Mouse (Mus musculus): ENCODE measurements around the gene Eps8. TPM values are rescaled to one million over a fixed set of nuclear protein-coding genes. Genes with fewer than 3 reads are reported as not detected.

Gene Eps8
- total and polyA plus RNA-seq, 2 experiments from 2014 or later = 27.2 to 29.9 TPM

DNA sequence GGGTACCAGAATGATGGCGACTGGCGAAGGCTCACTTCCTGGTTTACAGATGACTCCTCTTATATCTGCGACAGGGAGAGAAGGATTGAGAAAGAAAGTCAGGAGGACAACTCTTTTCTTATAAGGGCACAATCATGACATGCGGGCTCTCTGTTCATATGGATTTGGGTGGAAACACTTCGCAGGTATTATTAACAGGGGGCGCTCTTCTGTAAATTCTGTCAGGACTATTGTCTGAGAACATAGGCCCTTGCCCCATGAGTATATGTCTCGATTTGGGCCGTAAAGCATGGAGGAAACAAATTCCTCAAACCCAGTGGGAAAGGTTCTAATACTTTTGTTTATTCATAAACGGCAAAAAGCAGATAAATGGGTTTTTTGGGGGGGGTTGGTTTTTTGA, 16.1 kb upstream of the Eps8 start:
- no peaks in the 10 kb centered on the region for H3K9me3 ChIP-seq (ENCODE audit: low read length)

DNA sequence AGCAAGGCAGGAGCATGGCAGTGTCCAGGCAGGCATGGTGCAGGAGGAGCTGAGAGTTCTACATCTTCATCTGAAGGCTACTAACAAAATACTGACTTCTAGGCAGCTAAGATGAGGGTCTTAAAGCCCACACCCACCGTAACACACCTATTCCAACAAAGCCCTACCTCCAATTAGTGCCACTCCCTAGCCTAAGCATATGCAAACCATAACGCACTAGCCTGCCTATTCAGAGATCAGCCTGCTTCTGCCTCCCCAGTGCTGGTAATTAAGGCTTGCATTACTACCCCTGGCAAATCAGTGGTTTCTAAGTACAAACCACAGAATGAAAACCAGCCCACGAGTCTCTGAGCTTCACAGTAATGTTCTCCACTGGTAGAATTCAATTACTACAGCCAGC, 15.2 kb upstream of the Eps8 start:
- TF ChIP-seq CTCF (IDR thresholded peaks at IDR 0.05) = no peak
- Histone ChIP-seq H3K27me3 (ENCODE audit: insufficient read depth, low read length) (no peaks in the 10 kb centered on the region), H3K9ac (replicated peaks; ENCODE audit: low read length, poor library complexity, severe bottlenecking) (no peak overlapping the region), H3K4me2 (ENCODE audit: low read depth, low read length, poor library complexity, severe bottlenecking) (no peak overlapping the region), H3K4me1 (ENCODE audit: insufficient read depth, low read length) (no peaks in the 10 kb centered on the region), H3K4me3 (ENCODE audit: low read depth, low read length) (no peak overlapping the region), H3K27ac (ENCODE audit: low read depth, low read length) (no peak overlapping the region), H3K36me3 (ENCODE audit: insufficient read depth, low read length) (no peaks in the 10 kb centered on the region), H3K9me3 (ENCODE audit: low read length) (no peaks in the 10 kb centered on the region)
- WGBS = 84% methylated on average over 3 of the region's 3 CpGs
- no peak for ATAC-seq (ENCODE audit: low FRiP score)
- no peak for DNase-seq (ENCODE audit: low spot score)

More for the DNA sequence above, 16.1 kb upstream of the Eps8 start:
- DNase-seq (ENCODE audit: low spot score) (no peak), ATAC-seq (ENCODE audit: low FRiP score) (no peak)
- Histone ChIP-seq H3K4me2 (ENCODE audit: low read depth, low read length, poor library complexity, severe bottlenecking) (no peak overlapping the region), H3K27me3 (ENCODE audit: insufficient read depth, low read length) (no peaks in the 10 kb centered on the region), H3K27ac (ENCODE audit: low read depth, low read length) (no peak overlapping the region), H3K4me3 (ENCODE audit: low read depth, low read length) (no peak overlapping the region), H3K9ac (replicated peaks; ENCODE audit: low read length, poor library complexity, severe bottlenecking) (no peak overlapping the region), H3K36me3 (ENCODE audit: insufficient read depth, low read length) (no peaks in the 10 kb centered on the region), H3K4me1 (ENCODE audit: insufficient read depth, low read length) (no peaks in the 10 kb centered on the region)
- TF ChIP-seq CTCF (IDR thresholded peaks at IDR 0.05) = no peak
- WGBS = 94% methylated on average over 9 of the region's 9 CpGs

DNA sequence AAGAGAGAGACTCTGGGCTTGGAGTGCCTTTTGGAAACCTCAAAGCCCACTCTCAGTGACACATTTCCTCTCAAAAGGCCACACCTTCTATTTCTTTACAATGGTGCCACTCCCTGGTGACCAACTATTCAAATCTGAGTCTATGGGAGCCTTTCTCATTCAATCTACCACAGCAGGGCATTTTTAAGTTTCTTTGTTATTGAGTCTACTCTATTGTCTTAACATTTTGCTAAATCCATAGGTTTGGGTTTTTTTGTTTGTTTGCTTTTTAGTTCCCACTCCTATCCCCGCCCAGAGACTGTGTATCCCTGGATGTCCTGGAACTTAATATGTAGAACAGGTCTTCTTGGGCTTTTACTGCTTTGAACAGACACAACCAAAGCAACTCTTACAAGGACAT, 14.8 kb upstream of the Eps8 start:
- no peaks in the 10 kb centered on the region for H3K27me3 ChIP-seq (ENCODE audit: insufficient read depth, low read length)
- H3K9ac ChIP-seq (replicated peaks; ENCODE audit: low read length, poor library complexity, severe bottlenecking) = no peak overlapping the region
- H3K36me3 ChIP-seq (ENCODE audit: insufficient read depth, low read length) = no peaks in the 10 kb centered on the region
- no peaks in the 10 kb centered on the region for H3K4me1 ChIP-seq (ENCODE audit: insufficient read depth, low read length)
- DNase-seq (ENCODE audit: low spot score) (no peak), ATAC-seq (ENCODE audit: low FRiP score) (no peak)
- WGBS = 92% methylated on average over 1 of the region's 1 CpGs
- H3K27ac ChIP-seq (ENCODE audit: low read depth, low read length) = no peak overlapping the region
- no peaks in the 10 kb centered on the region for H3K9me3 ChIP-seq (ENCODE audit: low read length)
- no peak overlapping the region for H3K4me3 ChIP-seq (ENCODE audit: low read depth, low read length)
- no peak overlapping the region for H3K4me2 ChIP-seq (ENCODE audit: low read depth, low read length, poor library complexity, severe bottlenecking)
- no peak for TF ChIP-seq CTCF (IDR thresholded peaks at IDR 0.05)

DNA sequence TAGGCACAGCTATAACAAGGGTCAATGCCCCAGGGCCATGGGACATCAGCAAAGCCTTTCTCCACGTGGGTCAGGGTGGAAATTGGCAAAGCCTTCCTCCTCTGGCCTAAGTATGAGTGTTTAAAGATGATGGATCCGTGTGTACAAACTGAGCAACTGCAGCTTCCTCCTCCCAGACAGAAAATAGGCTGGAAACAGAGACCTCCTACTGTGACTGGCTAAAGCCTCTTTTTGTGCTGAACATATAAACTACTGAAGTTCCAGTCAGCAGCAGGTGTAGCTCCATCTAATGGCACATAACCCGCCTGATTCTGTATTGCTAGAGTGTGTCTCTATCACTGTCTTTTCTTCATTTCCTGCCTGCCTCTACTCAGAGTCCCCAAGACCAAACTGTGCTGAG, 13.7 kb upstream of the Eps8 start:
- WGBS = 68% methylated on average over 3 of the region's 3 CpGs
- H3K9ac ChIP-seq (replicated peaks; ENCODE audit: low read length, poor library complexity, severe bottlenecking) = no peak overlapping the region
- H3K4me3 ChIP-seq (ENCODE audit: low read depth, low read length) = no peak overlapping the region
- TF ChIP-seq CTCF (IDR thresholded peaks at IDR 0.05) = no peak
- H3K27ac ChIP-seq (ENCODE audit: low read depth, low read length) = no peak overlapping the region
- no peaks in the 10 kb centered on the region for H3K36me3 ChIP-seq (ENCODE audit: insufficient read depth, low read length)
- ATAC-seq (ENCODE audit: low FRiP score) (no peak), DNase-seq (ENCODE audit: low spot score) (no peak)
- no peaks in the 10 kb centered on the region for H3K4me1 ChIP-seq (ENCODE audit: insufficient read depth, low read length)
- H3K27me3 ChIP-seq (ENCODE audit: insufficient read depth, low read length) = no peaks in the 10 kb centered on the region
- no peak overlapping the region for H3K4me2 ChIP-seq (ENCODE audit: low read depth, low read length, poor library complexity, severe bottlenecking)
- no peaks in the 10 kb centered on the region for H3K9me3 ChIP-seq (ENCODE audit: low read length)

DNA sequence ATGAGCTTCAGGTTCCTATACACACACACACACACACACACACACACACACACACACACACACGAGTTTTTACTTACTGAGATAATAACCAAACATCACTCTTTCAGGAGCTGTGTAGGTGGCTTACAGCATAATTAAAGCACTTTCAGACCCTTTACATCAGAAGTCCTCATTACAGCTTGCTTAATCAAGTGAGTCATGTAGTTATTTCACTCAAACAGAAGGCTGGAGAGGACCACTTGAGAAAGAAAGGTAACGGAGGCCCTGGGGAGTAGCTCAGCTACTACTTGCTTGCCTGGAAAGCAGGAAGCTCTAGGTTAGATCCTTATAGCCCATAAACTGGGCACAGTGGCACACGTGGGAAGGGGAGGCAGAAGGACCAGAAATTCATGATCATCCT, 13.0 kb upstream of the Eps8 start:
- DNase-seq (ENCODE audit: low spot score) (no peak), ATAC-seq (ENCODE audit: low FRiP score) (no peak)
- 84% methylated on average over 3 of the region's 3 CpGs for WGBS
- no peak overlapping the region for H3K9ac ChIP-seq (replicated peaks; ENCODE audit: low read length, poor library complexity, severe bottlenecking)
- no peak overlapping the region for H3K4me2 ChIP-seq (ENCODE audit: low read depth, low read length, poor library complexity, severe bottlenecking)
- H3K4me1 ChIP-seq (ENCODE audit: insufficient read depth, low read length) = no peaks in the 10 kb centered on the region
- H3K27me3 ChIP-seq (ENCODE audit: insufficient read depth, low read length) = no peaks in the 10 kb centered on the region
- H3K36me3 ChIP-seq (ENCODE audit: insufficient read depth, low read length) = no peaks in the 10 kb centered on the region
- no peaks in the 10 kb centered on the region for H3K9me3 ChIP-seq (ENCODE audit: low read length)
- no peak for TF ChIP-seq CTCF (IDR thresholded peaks at IDR 0.05)
- H3K27ac ChIP-seq (ENCODE audit: low read depth, low read length) = no peak overlapping the region
- H3K4me3 ChIP-seq (ENCODE audit: low read depth, low read length) = no peak overlapping the region

DNA sequence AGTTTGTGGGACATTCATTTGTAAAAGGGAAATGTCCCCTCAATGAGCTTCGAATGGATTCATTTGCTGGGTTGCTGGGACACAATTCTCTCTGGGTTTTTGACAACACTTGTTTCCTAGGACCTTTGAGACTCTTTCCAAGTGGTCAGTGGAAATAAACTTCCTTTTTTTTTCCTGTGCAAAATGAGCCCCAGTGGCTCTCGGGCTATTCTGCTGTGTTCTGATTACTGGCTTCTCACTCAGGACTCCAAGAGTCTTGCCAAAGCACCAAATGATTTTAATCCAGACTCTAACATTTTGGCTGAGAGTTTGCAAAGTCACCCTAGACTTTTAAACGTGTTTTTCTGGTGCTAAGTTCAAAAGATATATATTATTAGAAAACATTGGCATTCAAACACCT, 10.3 kb upstream of the Eps8 start:
- WGBS = 71% methylated on average over 3 of the region's 3 CpGs
- no peak overlapping the region for H3K9ac ChIP-seq (replicated peaks; ENCODE audit: low read length, poor library complexity, severe bottlenecking)
- H3K27me3 ChIP-seq (ENCODE audit: insufficient read depth, low read length) = no peaks in the 10 kb centered on the region
- no peak overlapping the region for H3K27ac ChIP-seq (ENCODE audit: low read depth, low read length)
- TF ChIP-seq CTCF (IDR thresholded peaks at IDR 0.05) = no peak
- no peaks in the 10 kb centered on the region for H3K36me3 ChIP-seq (ENCODE audit: insufficient read depth, low read length)
- DNase-seq (ENCODE audit: low spot score) = no peak
- no peaks in the 10 kb centered on the region for H3K4me1 ChIP-seq (ENCODE audit: insufficient read depth, low read length)
- H3K4me3 ChIP-seq (ENCODE audit: low read depth, low read length) = no peak overlapping the region
- no peaks in the 10 kb centered on the region for H3K9me3 ChIP-seq (ENCODE audit: low read length)
- ATAC-seq (ENCODE audit: low FRiP score) = no peak
- no peak overlapping the region for H3K4me2 ChIP-seq (ENCODE audit: low read depth, low read length, poor library complexity, severe bottlenecking)
